Mouse (Mus musculus): ENCODE measurements at regions not wholly inside any gene's neighbourhood (a gene's known extent, or its start where the extent isn't known, plus 50 kb on each side); places are given as distances from the start of the nearest gene placed in this dataset.

DNA sequence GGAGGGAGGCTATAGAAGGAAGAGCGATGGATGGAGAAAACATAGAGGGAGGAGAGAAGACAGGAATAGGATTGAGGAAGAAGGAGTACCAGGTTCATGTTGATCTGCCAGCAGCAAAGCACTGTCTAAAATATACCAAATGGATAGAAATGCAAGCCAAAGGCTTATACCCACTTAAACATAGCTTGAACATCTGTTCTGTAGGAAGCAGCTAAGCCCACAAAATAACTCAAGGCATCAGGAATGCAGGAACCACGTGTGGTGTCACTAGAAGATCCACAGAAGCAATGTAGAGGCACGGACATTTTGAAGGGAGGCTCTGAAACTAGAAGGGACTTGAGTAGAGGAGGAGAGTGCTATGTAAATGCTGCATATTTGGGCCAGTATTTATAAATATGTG, 78.9 kb downstream of the Smgc start:
- no peak for DNase-seq (ENCODE audit: low read depth, low spot score)

GRCm38 (mm10) chr15:91917877-91918276, 79.8 kb downstream of the Smgc start:
- DNase-seq (ENCODE audit: low read depth, low spot score), result no peak

GRCm38 (mm10) chr15:91924542-91924941, 86.5 kb downstream of the Smgc start:
- DNase-seq (ENCODE audit: low read depth, low spot score), result no peak

DNA sequence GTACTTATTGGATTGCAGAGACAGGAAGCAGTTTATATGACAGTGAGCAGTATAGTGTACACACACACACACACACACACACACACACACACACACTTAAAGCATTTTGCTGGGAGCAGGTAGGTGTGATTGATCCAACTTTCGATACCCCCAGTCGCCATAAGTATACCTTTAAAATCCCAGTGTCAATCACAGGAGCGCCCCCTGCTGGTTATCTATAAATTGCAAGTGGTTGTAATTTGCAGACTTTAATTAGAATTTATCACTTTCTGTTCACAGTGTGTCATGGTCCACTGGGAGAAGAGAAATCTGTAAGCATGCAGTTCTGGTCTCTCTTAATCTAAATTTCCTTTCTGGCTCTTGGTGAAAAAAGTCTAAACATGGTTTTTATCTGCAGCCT, 89.4 kb downstream of the Smgc start:
- no peak for DNase-seq (ENCODE audit: low read depth, low spot score)

DNA sequence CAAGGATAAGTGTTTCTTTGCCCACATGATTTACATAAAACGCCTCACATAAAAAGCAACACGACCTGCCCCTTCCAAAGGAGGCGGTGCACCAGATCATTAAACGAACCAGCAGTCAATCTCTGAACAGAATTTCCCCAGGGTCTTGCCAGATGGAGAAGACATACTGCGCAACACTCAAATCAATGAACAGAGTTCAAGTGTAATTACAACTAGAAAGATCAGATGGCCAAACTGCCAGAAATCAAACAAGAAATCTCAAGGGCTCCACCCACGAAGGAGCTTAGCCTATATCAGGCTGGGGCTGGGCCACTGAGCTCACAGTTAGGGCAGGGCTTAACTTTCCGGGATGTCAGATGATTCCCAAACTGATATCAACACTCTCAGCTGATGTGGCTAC, 90.4 kb downstream of the Smgc start:
- DNase-seq (ENCODE audit: low read depth, low spot score), result no peak

- no peak for DNase-seq (ENCODE audit: low read depth, low spot score)
Measured at GRCm38 (mm10) chr15:91957273-91957672, 93.7 kb upstream of the Cntn1 start.

- no peak for DNase-seq (ENCODE audit: low read depth, low spot score)
Measured at GRCm38 (mm10) chr15:91965172-91965571, 85.8 kb upstream of the Cntn1 start.

DNA sequence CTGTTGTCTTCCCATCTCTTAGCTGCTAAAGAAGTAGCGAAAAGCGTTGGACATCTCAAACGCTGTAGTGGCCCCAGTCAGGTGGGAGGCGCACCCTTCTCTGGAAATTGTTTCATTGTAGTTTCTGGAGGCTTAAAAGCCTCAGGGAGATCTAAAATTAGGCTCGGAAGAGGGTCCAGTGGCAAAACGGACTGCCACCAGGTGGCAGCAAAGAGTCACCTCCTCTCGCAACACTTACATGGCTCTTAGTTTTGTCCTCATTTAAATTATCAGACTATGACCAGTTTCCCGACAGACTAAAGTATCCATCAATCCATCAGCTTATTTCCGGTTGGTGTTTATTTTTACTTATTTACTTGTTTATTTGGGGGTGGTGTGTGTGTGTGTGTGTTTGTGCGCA, 81.6 kb upstream of the Cntn1 start:
- DNase-seq (ENCODE audit: low read depth, low spot score), result peak; percentile 80

GRCm38 (mm10) chr15:91971411-91971810, 79.6 kb upstream of the Cntn1 start:
- DNase-seq (ENCODE audit: low read depth, low spot score), result no peak

GRCm38 (mm10) chr15:91971846-91972245, 79.1 kb upstream of the Cntn1 start:
- no peak for DNase-seq (ENCODE audit: low read depth, low spot score)

DNA sequence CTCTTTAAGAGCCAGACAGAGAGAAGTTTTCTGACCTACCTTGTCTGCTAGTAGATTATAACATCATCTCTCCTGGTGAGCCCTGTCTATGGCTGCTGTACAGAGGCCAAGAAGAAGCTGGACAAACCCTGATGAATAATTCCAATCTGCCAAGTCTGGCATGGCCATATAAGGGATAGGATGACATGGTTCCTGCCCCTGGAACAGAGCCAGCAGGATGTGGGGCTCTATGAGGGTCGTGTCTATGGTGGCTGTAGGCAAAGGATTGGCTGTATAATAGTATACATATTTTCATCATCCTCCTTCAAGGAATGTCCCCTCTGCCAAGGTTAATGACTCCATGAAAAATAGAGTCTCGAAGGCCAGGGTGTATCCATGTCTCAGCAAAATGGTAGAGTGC, 75.4 kb upstream of the Cntn1 start:
- no peak for DNase-seq (ENCODE audit: low read depth, low spot score)

DNA sequence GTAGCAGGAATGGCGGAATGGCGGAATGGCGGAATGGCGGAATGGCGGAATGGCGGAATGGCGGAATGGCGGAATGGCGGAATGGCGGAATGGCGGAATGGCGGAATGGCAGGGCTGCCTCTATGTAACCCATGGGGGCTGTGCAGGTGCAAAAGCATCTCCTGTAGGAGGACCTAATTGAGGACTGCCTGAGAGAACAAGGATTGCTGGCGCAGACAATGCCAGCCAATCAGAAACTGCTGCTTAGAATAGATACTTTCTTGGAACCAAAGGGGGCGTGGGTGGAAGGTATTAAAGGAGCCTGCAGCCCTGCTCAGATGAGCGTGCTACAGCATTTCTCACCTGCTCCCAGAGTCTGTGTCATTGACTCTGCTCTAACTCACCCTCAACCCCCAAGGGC, 67.8 kb upstream of the Cntn1 start:
- DNase-seq (ENCODE audit: low read depth, low spot score), result peak; percentile 39

GRCm38 (mm10) chr15:92000086-92000485, 50.9 kb upstream of the Cntn1 start:
- DNase-seq (ENCODE audit: low read depth, low spot score), result no peak
